Mouse (Mus musculus): ENCODE data around the gene Thada.

DNA sequence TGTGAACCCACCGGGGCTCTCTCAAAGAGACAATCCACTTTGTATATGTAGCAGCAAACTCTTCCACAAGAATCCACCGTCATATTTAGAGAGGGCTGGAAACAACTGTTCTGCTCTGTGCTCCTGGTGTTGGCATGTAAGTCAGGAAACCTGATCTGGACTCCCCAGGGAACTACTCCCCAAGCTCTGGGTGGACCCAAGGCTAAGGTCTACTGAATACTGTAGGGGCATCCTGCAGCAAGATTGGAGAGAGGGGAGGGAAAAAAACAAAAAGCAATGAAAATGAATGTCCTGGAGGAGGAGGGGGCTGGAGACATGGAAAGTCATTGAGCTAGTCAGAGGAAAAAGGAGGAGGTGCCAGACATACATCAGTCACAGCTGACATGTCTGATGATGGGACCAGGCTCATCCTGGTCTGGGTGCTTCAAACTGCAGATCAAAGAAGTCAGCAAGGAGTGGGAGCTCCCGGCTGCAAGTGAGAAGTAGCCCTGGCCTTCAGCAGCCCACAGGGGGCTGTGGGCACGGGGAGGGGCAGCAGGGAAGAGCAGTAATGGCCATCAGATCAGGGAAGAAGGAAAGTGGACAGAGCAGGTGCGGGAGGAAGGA is 208.0 kb downstream of the Thada start:
- TF ChIP-seq E2F4 (IDR thresholded peaks at IDR 0.05; ENCODE audit: insufficient replicate concordance, low read depth, low read length) (no peak), POLR2A (IDR thresholded peaks at IDR 0.05; ENCODE audit: low read depth, low read length) (no peak), ZKSCAN1 (IDR thresholded peaks at IDR 0.05; ENCODE audit: borderline replicate concordance, low read depth, low read length) (no peak), HCFC1 (IDR thresholded peaks at IDR 0.05; ENCODE audit: low read depth, low read length) (no peak)

Data from CH12.LX (cell line).